Mouse (Mus musculus) liver, postnatal 0 days (tissue): Measurements from ENCODE around the gene Asic4. TPM values are rescaled to one million over a fixed set of nuclear protein-coding genes. Genes with fewer than 3 reads are reported as not detected.

Source experiments
- ATAC-seq: fragments of 200-750 bp; cut with Nextera tagmentation; 2 replicates; pipeline ENCODE4 v1.8.0; 2017; ENCODE audit warnings: mild to moderate bottlenecking, moderate library complexity
- DNase-seq: peaks from one replicate; pipeline ENCODE4 v3.0.0-alpha.2; 2016
- H3K27ac ChIP-seq: fragments of 300-500 bp; sonication (generic); 2 replicates; pipeline ENCODE4 v1.5.1; 2014; ENCODE audit warnings: antibody characterized with exemption, moderate library complexity, mild to moderate bottlenecking, low read depth
- H3K27me3 ChIP-seq: fragments of 300-500 bp; sonication (generic); 2 replicates; pipeline ENCODE4 v1.6.1; 2014; ENCODE audit warnings: low read length, control low read depth, mixed read lengths; ENCODE audit not compliant: insufficient read depth
- H3K36me3 ChIP-seq: fragments of 300-500 bp; sonication (generic); replicated peaks from 2 replicates; pipeline ENCODE4 v1.6.1; 2014; ENCODE audit warnings: mild to moderate bottlenecking, control low read depth, low read length, moderate library complexity, mixed read lengths; ENCODE audit not compliant: insufficient read depth
- H3K4me1 ChIP-seq: fragments of 300-500 bp; sonication (generic); 2 replicates; pipeline ENCODE4 v1.6.1; 2014; ENCODE audit warnings: antibody characterized with exemption, mild to moderate bottlenecking, control low read depth; ENCODE audit not compliant: insufficient read depth
- H3K4me2 ChIP-seq: fragments of 300-500 bp; sonication (generic); 2 replicates; pipeline ENCODE4 v1.6.1; 2014; ENCODE audit warnings: low read depth, mild to moderate bottlenecking, low read length, moderate library complexity, mixed read lengths
- H3K4me3 ChIP-seq: fragments of 300-500 bp; sonication (generic); 2 replicates; pipeline ENCODE4 v1.5.1; 2014; ENCODE audit warnings: low read depth, low read length
- H3K9ac ChIP-seq: fragments of 300-500 bp; sonication (generic); replicated peaks from 2 replicates; pipeline ENCODE4 v1.6.1; 2014; ENCODE audit warnings: mild to moderate bottlenecking, moderate library complexity
- H3K9me3 ChIP-seq: fragments of 300-500 bp; sonication (generic); 2 replicates; pipeline ENCODE4 v1.6.1; 2016; ENCODE audit warnings: mild to moderate bottlenecking, control low read depth, low read length, mixed read lengths
- CTCF ChIP-seq: sonication (generic); IDR thresholded peaks from 2 replicates; pipeline ENCODE4 v1.5.1; 2016; ENCODE audit warnings: antibody characterized with exemption, low read depth
- EP300 ChIP-seq: IDR thresholded peaks from 2 replicates; pipeline ENCODE4 v1.6.1; 2016; ENCODE audit warnings: antibody characterized with exemption, low read depth, mild to moderate bottlenecking
- WGBS: fragments of 180-500 bp; shearing (Covaris S2); extraction: QIAGEN DNeasy Blood & Tissue Kit; methylation state at CpG from one replicate; pipeline ENCODE4 v1.1.7; 2014; ENCODE audit not compliant: insufficient replicate concordance; 5-methylcytosine and 5-hydroxymethylcytosine counted together
- polyA plus RNA-seq: library from polyadenylated mRNA; unstranded; fragments of >200 nt; fragmentation: Nextera tagmentation; extraction: Ambion mirVana; gene quantifications from 2 replicates; pipeline ENCODE4 v1.2.1, GENCODE M21; 2015

Gene Asic4
- polyA plus RNA-seq, 1 experiment from 2014 or later: not detected

DNA sequence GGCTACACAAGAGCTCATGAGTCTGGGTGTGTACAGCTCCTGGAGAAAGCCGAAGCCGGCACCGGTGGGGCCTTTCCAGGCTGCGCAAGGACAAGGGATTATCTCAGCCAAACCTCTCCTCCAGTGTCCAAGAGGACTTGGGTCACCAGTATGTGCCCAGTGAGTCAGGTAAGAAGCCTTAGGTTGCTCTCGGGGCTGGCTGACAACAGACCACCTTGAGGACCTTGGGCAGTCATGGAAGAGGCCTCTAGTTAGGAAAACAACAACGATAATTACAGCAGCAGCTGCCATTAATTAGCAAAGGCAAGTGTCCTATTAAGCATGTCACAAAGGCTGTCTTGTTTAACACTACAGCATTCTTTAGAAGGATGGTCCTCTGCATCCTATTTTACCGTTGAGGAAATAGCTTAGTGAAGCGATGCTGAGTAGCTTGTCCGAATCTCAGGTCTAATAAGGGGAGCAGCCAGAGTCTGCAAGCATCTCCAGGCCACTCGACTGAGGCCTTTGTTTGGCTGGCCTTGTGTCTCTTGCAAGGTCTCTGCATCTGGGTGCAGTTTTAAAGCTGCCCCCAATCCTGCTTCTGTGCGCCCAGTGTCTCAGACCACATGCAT lies 26.4 kb upstream of the Asic4 start:
- H3K9me3 ChIP-seq: no peaks in the 10 kb centered on the region
- peaks cover 47% of the 10 kb centered on the region for H3K27me3 ChIP-seq
- no peak overlapping the region for H3K27ac ChIP-seq
- WGBS: 73% methylated on average over 11 of the region's 11 CpGs
- H3K9ac ChIP-seq: no peak overlapping the region
- DNase-seq: no peak
- no peak overlapping the region for H3K4me3 ChIP-seq
- no peaks in the 10 kb centered on the region for H3K36me3 ChIP-seq
- H3K4me2 ChIP-seq: no peak overlapping the region
- TF ChIP-seq EP300: no peak
- no peak for TF ChIP-seq CTCF
- peaks cover 3% of the 10 kb centered on the region; the same call in 1 of the 2 replicates for H3K4me1 ChIP-seq
- ATAC-seq: no peak

DNA sequence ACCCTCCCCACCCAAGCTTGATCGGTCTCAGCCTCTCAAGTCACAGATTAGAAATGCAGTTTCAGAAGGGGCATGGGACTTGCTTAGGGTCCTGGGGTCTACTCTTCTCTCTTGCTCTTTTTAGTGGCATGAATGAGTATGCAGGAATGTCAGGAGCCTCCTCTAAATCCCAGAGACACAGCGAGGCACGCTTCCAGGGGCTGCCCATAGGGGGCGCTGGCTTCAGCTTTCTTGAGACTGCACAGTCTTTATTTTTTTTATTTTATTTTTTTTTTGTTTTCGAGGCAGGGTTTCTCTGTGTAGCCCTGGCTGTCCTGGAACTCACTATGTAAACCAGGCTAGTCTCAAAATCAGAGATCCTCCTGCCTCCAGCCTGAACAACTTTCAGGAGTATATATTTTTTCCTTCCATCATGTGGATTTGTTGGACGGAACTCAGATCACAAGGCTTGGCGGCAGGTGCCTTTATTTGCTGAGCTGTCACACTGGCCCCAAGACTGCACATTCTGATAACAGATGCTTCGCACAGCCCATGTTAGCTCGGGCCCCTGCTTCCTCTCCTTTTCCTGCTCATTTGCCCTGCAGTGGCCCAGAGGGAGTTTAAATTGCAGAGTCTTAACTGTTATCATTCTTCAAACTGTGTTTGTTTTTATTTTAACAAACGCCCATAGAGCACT lies 24.3 kb upstream of the Asic4 start:
- H3K9me3 ChIP-seq: no peaks in the 10 kb centered on the region
- no peaks in the 10 kb centered on the region for H3K36me3 ChIP-seq
- ATAC-seq: no peak
- peak; percentile 67 for DNase-seq
- no peak overlapping the region for H3K4me3 ChIP-seq
- H3K4me2 ChIP-seq: no peak overlapping the region
- no peak overlapping the region for H3K9ac ChIP-seq
- H3K4me1 ChIP-seq: peaks cover 3% of the 10 kb centered on the region; the same call in 1 of the 2 replicates
- no peak overlapping the region for H3K27ac ChIP-seq
- peaks cover 45% of the 10 kb centered on the region for H3K27me3 ChIP-seq
- TF ChIP-seq EP300: no peak
- peak; percentile 67 for TF ChIP-seq CTCF
- 17% methylated on average over 10 of the region's 10 CpGs for WGBS

DNA sequence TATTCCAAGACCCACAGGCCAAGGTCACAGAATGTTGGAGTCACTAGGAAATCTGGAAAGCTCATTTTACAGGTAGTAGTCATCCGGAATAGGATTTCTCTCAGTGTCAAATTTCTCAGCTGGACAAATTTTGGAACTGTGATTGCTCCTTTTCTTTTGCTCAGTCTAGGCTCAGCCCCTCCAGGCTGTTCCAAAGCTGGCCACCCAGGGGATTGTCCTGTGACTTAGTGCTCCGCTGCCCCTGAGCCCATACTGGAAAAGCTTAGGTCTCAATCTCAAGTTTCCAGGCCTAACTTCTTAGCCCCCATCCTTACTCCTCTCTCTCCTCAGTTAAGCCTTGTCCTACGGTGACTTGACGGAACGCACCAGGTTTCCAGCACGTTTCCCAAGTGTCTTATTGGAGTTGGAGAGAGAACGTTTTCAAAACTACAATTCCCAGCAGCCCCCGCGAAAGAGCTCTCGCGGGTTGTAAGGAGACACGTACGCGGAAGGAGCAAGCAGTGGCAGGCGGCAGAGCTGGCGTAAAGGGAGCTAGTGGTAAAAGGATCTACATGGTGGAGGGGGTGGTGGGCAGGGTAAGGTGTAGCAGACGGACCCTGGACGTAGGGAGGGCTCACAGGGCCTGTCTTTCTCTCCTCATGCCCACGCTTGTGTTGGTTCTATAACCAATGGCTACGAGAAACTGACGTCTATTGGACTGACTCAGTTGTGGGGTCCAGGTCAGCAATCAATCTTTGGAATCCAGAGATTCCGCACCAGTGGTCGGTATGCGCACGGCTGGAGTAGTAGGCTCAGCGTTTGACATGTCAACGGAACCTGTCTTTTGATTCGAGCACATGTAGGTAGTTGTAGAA lies 14.5 kb upstream of the Asic4 start, which contains the start of gene Gmppa:
Gene Gmppa, plus strand, starts transcription at position 456 of the 854 bp plus-strand sequence.
- H3K4me2 ChIP-seq: peak within 1 kb of the TSS; percentile 86
- peak within 1 kb of the TSS; percentile 67 for H3K27ac ChIP-seq
- no peaks in the 10 kb centered on the region for H3K9me3 ChIP-seq
- peak; percentile 80 for ATAC-seq
- WGBS: 7% methylated on average over 28 of the region's 28 CpGs
- TF ChIP-seq CTCF (no peak), EP300 (no peak)
- peak within 1 kb of the TSS; percentile 83 for H3K9ac ChIP-seq
- H3K27me3 ChIP-seq: no peaks in the 10 kb centered on the region
- DNase-seq: peak; percentile 82
- H3K4me1 ChIP-seq: peaks cover 9% of the 10 kb centered on the region
- H3K4me3 ChIP-seq: peak within 1 kb of the TSS; percentile 81
- H3K36me3 ChIP-seq: 0 out of 2 replicates have a peak, but pooled peaks cover 3% of the 10 kb centered on the region

DNA sequence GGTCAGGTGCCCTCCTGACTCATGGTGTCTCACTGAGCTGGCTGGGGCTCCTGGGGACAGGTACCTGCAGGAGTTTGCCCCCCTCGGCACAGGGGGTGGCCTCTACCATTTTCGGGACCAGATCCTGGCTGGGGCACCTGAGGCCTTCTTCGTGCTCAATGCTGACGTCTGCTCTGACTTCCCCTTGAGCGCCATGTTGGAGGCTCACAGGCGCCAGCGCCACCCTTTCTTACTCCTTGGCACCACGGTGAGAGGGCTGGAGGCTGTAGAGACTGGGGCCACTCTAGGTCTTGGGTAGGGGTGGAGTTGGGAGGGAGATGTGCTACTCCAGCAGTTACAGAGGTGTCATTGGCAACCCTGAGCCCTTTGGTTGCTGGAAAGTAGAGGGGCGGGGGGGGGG lies 11.5 kb upstream of the Asic4 start:
- TF ChIP-seq CTCF (no peak), EP300 (no peak)
- H3K9me3 ChIP-seq: no peaks in the 10 kb centered on the region
- ATAC-seq (no peak), DNase-seq (no peak)
- 0 out of 2 replicates have a peak, but pooled peaks cover 10% of the 10 kb centered on the region for H3K36me3 ChIP-seq
- no peak overlapping the region for H3K27ac ChIP-seq
- H3K27me3 ChIP-seq: no peaks in the 10 kb centered on the region
- H3K4me2 ChIP-seq: no peak overlapping the region
- H3K4me3 ChIP-seq: no peak overlapping the region
- no peak overlapping the region for H3K9ac ChIP-seq
- 83% methylated on average over 8 of the region's 9 CpGs for WGBS
- H3K4me1 ChIP-seq: peaks cover 9% of the 10 kb centered on the region

DNA sequence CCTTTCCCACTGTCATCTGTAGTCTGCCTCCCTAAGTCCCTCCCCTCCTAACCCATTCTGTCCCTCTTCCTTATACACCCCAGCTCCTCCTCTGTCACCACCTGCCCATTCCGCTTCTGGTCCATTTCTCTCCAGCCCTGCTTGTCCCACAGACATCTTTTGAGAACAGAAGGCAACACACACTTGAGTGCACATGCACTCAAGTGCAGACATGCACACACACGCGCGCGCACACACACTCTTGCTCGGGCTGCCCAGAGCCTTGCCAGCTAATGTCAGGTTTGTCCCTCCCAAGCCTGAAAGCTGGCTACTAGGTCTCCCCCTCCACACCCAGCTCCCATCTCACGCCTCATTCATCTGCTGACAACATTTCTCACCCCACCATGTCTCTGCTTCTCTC lies 9.6 kb upstream of the Asic4 start:
- TF ChIP-seq CTCF: no peak
- no peak for TF ChIP-seq EP300
- WGBS: 91% methylated on average over 7 of the region's 7 CpGs
- ATAC-seq: no peak

DNA sequence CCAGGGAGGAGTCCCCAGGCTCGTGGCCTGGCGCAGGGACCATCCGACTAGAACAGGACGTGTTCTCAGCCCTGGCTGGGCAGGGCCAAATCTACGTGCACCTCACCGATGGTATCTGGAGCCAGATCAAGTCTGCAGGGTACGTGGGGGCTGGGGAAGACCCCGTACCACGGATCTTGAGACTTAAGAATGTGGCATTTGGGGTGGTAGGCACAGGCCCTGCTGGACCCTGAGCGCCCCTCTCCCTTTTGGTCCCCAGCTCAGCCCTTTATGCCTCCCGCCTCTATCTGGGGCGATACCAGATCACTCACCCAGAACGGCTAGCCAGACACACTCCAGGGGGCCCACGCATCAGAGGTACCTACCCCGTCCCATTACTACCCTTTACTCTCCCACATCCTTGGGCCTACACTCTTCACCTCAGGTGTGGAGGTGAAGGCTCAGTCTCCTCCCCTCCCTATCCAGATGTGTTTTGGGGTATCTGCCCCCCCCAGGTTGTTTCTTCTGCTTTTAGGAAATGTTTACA lies 8.7 kb upstream of the Asic4 start:
- Histone ChIP-seq H3K9ac (no peak overlapping the region), H3K9me3 (no peaks in the 10 kb centered on the region), H3K27me3 (peaks cover 7% of the 10 kb centered on the region; the same call in 1 of the 2 replicates), H3K4me3 (no peak overlapping the region), H3K4me2 (no peak overlapping the region), H3K27ac (no peak overlapping the region), H3K36me3 (0 out of 2 replicates have a peak, but pooled peaks cover 10% of the 10 kb centered on the region), H3K4me1 (peaks cover 8% of the 10 kb centered on the region)
- ATAC-seq: no peak
- no peak for DNase-seq
- WGBS: 86% methylated on average over 15 of the region's 15 CpGs
- TF ChIP-seq EP300 (no peak), CTCF (no peak)

More for the DNA sequence above, 9.6 kb upstream of the Asic4 start:
- Histone ChIP-seq H3K9me3 (no peaks in the 10 kb centered on the region), H3K27ac (no peak overlapping the region), H3K27me3 (no peaks in the 10 kb centered on the region), H3K4me1 (peaks cover 9% of the 10 kb centered on the region), H3K36me3 (0 out of 2 replicates have a peak, but pooled peaks cover 10% of the 10 kb centered on the region), H3K9ac (no peak overlapping the region), H3K4me2 (no peak overlapping the region), H3K4me3 (no peak overlapping the region)
- no peak for DNase-seq
